Mouse (Mus musculus) thymus, adult 2 months (tissue): ENCODE measurements around the gene Ndrg2.

Source experiments
- CTCF ChIP-seq: fragments of 200-500 bp; IDR thresholded peaks from 2 replicates; pipeline ENCODE4 v1.5.1; 2012; ENCODE audit warnings: mild to moderate bottlenecking, control low read depth, low read length, moderate library complexity, borderline replicate concordance; ENCODE audit not compliant: control insufficient read depth, poor library complexity, insufficient read depth; ENCODE audit errors: extremely low read depth
- POLR2A ChIP-seq: fragments of 200-500 bp; IDR thresholded peaks from 2 replicates; pipeline ENCODE4 v1.6.1; 2012; ENCODE audit warnings: mild to moderate bottlenecking, low read length, control low read depth, moderate library complexity; ENCODE audit not compliant: control insufficient read depth, poor library complexity, insufficient read depth; ENCODE audit errors: extremely low read depth

- TF ChIP-seq POLR2A, result no peak
- no peak for TF ChIP-seq CTCF
Observed at GRCm38 (mm10) chr14:51943336-51943735, 29.4 kb upstream of the Ndrg2 start.
